Mouse (Mus musculus): ENCODE measurements around the gene Aldh3a2.
"Not testable (repeated sequence)": the region's sequence is repeated elsewhere in the genome, so short reads cannot be mapped to it uniquely, and the experiment has no call there.

Gene Aldh3a2

GRCm38 (mm10) chr11:61266551-61267533, at the start of gene Aldh3a2:
TSS of gene Aldh3a2 (minus strand) at chr11:61267464.
- peak; percentile 97 for DNase-seq

GRCm38 (mm10) chr11:61316864-61317263, 49.6 kb upstream of the Aldh3a2 start:
- no peak for DNase-seq

GRCm38 (mm10) chr11:61310321-61310720, 43.1 kb upstream of the Aldh3a2 start:
- DNase-seq: peak; percentile 65

- DNase-seq: peak; percentile 82
Observed at GRCm38 (mm10) chr11:61309831-61310230, 42.6 kb upstream of the Aldh3a2 start.

GRCm38 (mm10) chr11:61307795-61308194, 40.5 kb upstream of the Aldh3a2 start:
- no peak for DNase-seq

GRCm38 (mm10) chr11:61305377-61305776, 38.1 kb upstream of the Aldh3a2 start:
- DNase-seq: peak; percentile 84

- DNase-seq: not testable (repeated sequence)
Observed at GRCm38 (mm10) chr11:61304535-61304934, 37.3 kb upstream of the Aldh3a2 start.

- DNase-seq: no peak
Observed at GRCm38 (mm10) chr11:61300716-61301392, 33.6 kb upstream of the Aldh3a2 start.

GRCm38 (mm10) chr11:61300205-61300604, 32.9 kb upstream of the Aldh3a2 start:
- no peak for DNase-seq

GRCm38 (mm10) chr11:61297901-61298300, 30.6 kb upstream of the Aldh3a2 start:
- no peak for DNase-seq

GRCm38 (mm10) chr11:61297326-61297725, 30.1 kb upstream of the Aldh3a2 start:
- no peak for DNase-seq

- DNase-seq: no peak
Observed at GRCm38 (mm10) chr11:61296556-61296955, 29.3 kb upstream of the Aldh3a2 start.

- DNase-seq: no peak
Observed at GRCm38 (mm10) chr11:61295556-61295955, 28.3 kb upstream of the Aldh3a2 start.

- no peak for DNase-seq
Observed at GRCm38 (mm10) chr11:61294431-61294830, 27.2 kb upstream of the Aldh3a2 start.

GRCm38 (mm10) chr11:61293251-61293650, 26.0 kb upstream of the Aldh3a2 start:
- no peak for DNase-seq

GRCm38 (mm10) chr11:61284323-61284722, 17.1 kb upstream of the Aldh3a2 start:
- DNase-seq: no peak

GRCm38 (mm10) chr11:61283414-61284049, 16.3 kb upstream of the Aldh3a2 start:
- DNase-seq: no peak

GRCm38 (mm10) chr11:61278445-61279077, 11.3 kb upstream of the Aldh3a2 start:
- DNase-seq: no peak

GRCm38 (mm10) chr11:61277937-61278336, 10.7 kb upstream of the Aldh3a2 start:
- no peak for DNase-seq

- no peak for DNase-seq
Observed at GRCm38 (mm10) chr11:61276482-61276881, 9.2 kb upstream of the Aldh3a2 start.

- DNase-seq: no peak
Observed at GRCm38 (mm10) chr11:61275106-61275505, 7.8 kb upstream of the Aldh3a2 start.

- DNase-seq: no peak
Observed at GRCm38 (mm10) chr11:61274421-61274820, 7.2 kb upstream of the Aldh3a2 start.

- DNase-seq: no peak
Observed at GRCm38 (mm10) chr11:61273928-61274327, 6.7 kb upstream of the Aldh3a2 start.

Data from thymus, postnatal 14 days (tissue).